Mouse (Mus musculus) liver, adult 2 months (tissue): ENCODE measurements at regions not wholly inside any gene's neighbourhood (a gene's known extent, or its start where the extent isn't known, plus 50 kb on each side); places are given as distances from the start of the nearest gene placed in this dataset.

Experiments
- DNase-seq: peaks from one replicate; pipeline ENCODE4 v3.0.0-alpha.2; 2011; ENCODE audit warnings: low read depth, low spot score; ENCODE audit errors: extremely low read depth
- H3K27ac ChIP-seq: fragments of 200-500 bp; replicated peaks from 2 replicates; pipeline ENCODE4 v1.5.1; 2012; ENCODE audit warnings: low read depth, mild to moderate bottlenecking, control low read depth, inconsistent platforms, low read length; ENCODE audit not compliant: insufficient read depth
- H3K27me3 ChIP-seq: fragments of 200-500 bp; 2 replicates; pipeline ENCODE4 v1.6.1; 2012; ENCODE audit warnings: mild to moderate bottlenecking, moderate library complexity, low read length, inconsistent platforms; ENCODE audit not compliant: control insufficient read depth, insufficient read depth
- H3K36me3 ChIP-seq: fragments of 200-500 bp; 2 replicates; pipeline ENCODE4 v1.6.1; 2012; ENCODE audit warnings: low read length, inconsistent platforms; ENCODE audit not compliant: control insufficient read depth, insufficient read depth
- H3K4me1 ChIP-seq: fragments of 200-500 bp; 2 replicates; pipeline ENCODE4 v1.6.1; 2011; ENCODE audit warnings: low read length; ENCODE audit not compliant: control insufficient read depth, insufficient read depth
- H3K4me3 ChIP-seq: fragments of 200-500 bp; 2 replicates; pipeline ENCODE4 v1.5.1; 2011; ENCODE audit warnings: low read depth, mild to moderate bottlenecking, control low read depth, low read length, moderate library complexity; ENCODE audit not compliant: insufficient read depth
- H3K79me2 ChIP-seq: fragments of 200-500 bp; 2 replicates; pipeline ENCODE4 v1.6.1; 2012; ENCODE audit warnings: inconsistent platforms, mild to moderate bottlenecking, low read length, moderate library complexity; ENCODE audit not compliant: control insufficient read depth, insufficient read depth
- H3K9ac ChIP-seq: fragments of 200-500 bp; 2 replicates; pipeline ENCODE4 v1.6.1; 2012; ENCODE audit warnings: low read depth, mild to moderate bottlenecking, control low read depth, inconsistent platforms, low read length
- CTCF ChIP-seq: fragments of 200-500 bp; IDR thresholded peaks from 2 replicates; pipeline ENCODE4 v1.5.1; 2011; ENCODE audit warnings: low read depth, low read length, control low read depth
- POLR2A ChIP-seq: fragments of 200-500 bp; IDR thresholded peaks from 2 replicates; pipeline ENCODE4 v1.6.1; 2011; ENCODE audit warnings: low read length, control low read depth; ENCODE audit not compliant: insufficient read depth; ENCODE audit errors: extremely low read depth
- WGBS: fragments of 180-500 bp; shearing (Covaris S2); methylation state at CpG from one replicate; pipeline ENCODE4 v1.1.7; 2018; 5-methylcytosine and 5-hydroxymethylcytosine counted together

DNA sequence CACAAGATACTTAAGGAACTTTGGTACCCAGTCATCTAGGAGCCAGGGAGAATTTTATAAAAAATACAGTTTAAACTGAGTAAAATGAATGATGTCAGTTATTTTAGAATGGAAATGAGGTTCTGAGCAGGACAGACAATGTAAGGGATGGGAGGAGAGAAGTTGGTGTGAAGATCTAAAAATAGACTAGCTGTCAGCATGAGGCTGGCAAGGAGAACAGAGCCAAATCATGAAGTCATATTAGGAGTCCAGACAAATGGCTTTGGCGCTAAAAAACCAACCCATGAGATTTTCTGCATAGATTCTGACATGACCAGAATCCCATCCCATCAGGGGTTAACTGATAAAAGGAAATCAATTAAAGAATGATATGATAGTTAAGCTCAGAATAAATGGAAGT, 65.5 kb upstream of the Itprid2 start:
- Histone ChIP-seq H3K27ac (no peak overlapping the region), H3K27me3 (no peaks in the 10 kb centered on the region), H3K9ac (no peak overlapping the region), H3K36me3 (no peaks in the 10 kb centered on the region), H3K79me2 (no peaks in the 10 kb centered on the region), H3K4me3 (no peak overlapping the region), H3K4me1 (no peaks in the 10 kb centered on the region)
- WGBS = 85% methylated on average over 1 of the region's 1 CpGs
- no peak for DNase-seq
- TF ChIP-seq CTCF (no peak), POLR2A (no peak)

- TF ChIP-seq POLR2A = no peak
- no peak for TF ChIP-seq CTCF
- no peak for DNase-seq
Observed at GRCm38 (mm10) chr2:79571910-79572309, 63.2 kb upstream of the Itprid2 start.

GRCm38 (mm10) chr2:79575074-79575473, 60.1 kb upstream of the Itprid2 start:
- WGBS = 65% methylated on average over 6 of the region's 6 CpGs
- H3K27me3 ChIP-seq = no peaks in the 10 kb centered on the region
- no peak for TF ChIP-seq POLR2A
- TF ChIP-seq CTCF = no peak
- no peaks in the 10 kb centered on the region for H3K36me3 ChIP-seq
- no peak overlapping the region for H3K4me3 ChIP-seq
- H3K79me2 ChIP-seq = no peaks in the 10 kb centered on the region
- no peak overlapping the region for H3K9ac ChIP-seq
- H3K4me1 ChIP-seq = no peaks in the 10 kb centered on the region
- H3K27ac ChIP-seq = no peak overlapping the region
- DNase-seq = no peak

More at GRCm38 (mm10) chr2:79571910-79572309, 63.2 kb upstream of the Itprid2 start:
- 85% methylated on average over 5 of the region's 5 CpGs for WGBS
- no peak overlapping the region for H3K4me3 ChIP-seq
- H3K4me1 ChIP-seq = no peaks in the 10 kb centered on the region
- H3K27ac ChIP-seq = no peak overlapping the region
- no peak overlapping the region for H3K9ac ChIP-seq
- H3K27me3 ChIP-seq = no peaks in the 10 kb centered on the region
- H3K36me3 ChIP-seq = no peaks in the 10 kb centered on the region
- no peaks in the 10 kb centered on the region for H3K79me2 ChIP-seq

DNA sequence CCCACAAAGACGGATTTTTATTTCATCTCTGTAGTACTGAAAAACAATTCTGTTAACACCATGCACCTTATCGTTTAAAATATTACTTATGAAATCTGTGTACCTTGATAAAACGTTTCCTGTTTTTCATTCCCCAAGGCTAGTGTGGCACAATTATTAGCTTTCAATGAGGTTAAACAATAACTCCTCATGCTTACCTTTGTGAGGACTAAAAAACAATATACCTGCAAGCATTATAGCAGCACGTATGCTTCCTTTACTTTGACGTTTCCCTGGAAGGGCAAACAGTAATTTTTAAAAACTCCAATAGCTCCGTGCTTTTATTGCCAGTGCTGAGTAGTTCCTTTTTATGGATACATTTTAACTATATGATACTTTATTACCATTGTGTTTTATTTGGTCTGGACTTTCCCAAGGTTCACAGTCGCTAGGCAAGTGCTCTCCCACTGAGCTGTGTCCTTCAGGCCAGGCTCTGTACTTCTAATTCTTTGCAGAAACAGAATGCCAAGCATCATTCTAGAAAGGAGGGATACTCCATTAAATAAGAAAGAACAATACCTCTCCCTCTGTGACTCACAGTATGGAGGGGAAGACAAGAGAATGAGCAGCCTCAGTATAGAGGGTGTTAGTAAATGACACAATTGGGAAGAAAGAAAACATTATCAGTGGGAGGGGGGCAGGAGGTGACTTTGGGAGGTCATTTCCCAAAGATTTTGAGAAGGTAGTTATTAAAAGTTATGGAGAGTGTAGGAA, 50.0 kb upstream of the Itprid2 start:
- DNase-seq = no peak
- H3K27me3 ChIP-seq = no peaks in the 10 kb centered on the region
- H3K4me1 ChIP-seq = no peaks in the 10 kb centered on the region
- H3K36me3 ChIP-seq = no peaks in the 10 kb centered on the region
- no peak overlapping the region for H3K27ac ChIP-seq
- TF ChIP-seq CTCF (no peak), POLR2A (no peak)
- no peak overlapping the region for H3K4me3 ChIP-seq
- WGBS = 81% methylated on average over 7 of the region's 7 CpGs
- H3K9ac ChIP-seq = no peak overlapping the region
- no peaks in the 10 kb centered on the region for H3K79me2 ChIP-seq
